Mouse (Mus musculus): ENCODE measurements at regions not wholly inside any gene's neighbourhood (a gene's known extent, or its start where the extent isn't known, plus 50 kb on each side); places are given as distances from the start of the nearest gene placed in this dataset.

DNA sequence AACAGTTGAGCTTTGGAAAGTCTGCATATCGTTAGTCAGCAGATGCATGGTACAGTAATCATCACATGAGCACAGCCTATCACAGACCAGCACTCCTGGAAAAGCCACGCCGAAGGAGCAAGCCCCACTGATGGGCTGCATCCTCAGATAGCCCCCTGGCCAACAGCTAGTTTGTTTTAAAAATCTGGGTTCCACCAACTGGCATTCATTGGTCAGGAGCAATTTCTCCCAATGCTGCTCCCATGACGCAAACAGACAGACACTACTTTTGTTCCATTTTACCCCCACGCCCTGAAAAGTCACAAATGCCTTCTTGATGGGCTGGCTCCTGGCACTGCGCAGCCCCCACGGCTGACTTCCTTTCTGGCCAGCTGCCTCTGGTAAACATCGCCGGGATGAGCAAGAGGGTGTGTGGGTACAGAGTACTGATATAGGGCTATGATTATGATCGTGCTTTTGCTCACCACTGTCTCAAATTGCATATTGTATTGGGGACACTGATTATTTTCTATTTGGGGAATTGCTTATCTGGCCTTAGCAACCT, 95.0 kb upstream of the Egflam start:
- TF ChIP-seq CTCF (IDR thresholded peaks at IDR 0.05; ENCODE audit: extremely low read depth, insufficient read length, insufficient replicate concordance, low read depth, low read length) (no peak), POLR2A (IDR thresholded peaks at IDR 0.05; ENCODE audit: low read depth, low read length) (no peak)
- Histone ChIP-seq H3K4me1 (ENCODE audit: control insufficient read depth, insufficient read depth, insufficient read length, low read length) (no peaks in the 10 kb centered on the region), H3K4me3 (ENCODE audit: low read depth, low read length) (no peak overlapping the region), H3K27ac (ENCODE audit: insufficient read depth, low read depth, low read length) (no peak overlapping the region), H3K36me3 (ENCODE audit: control insufficient read depth, insufficient read depth, low read length) (no peaks in the 10 kb centered on the region), H3K27me3 (ENCODE audit: control insufficient read depth, insufficient read depth, low read length) (no peaks in the 10 kb centered on the region)
- WGBS: 70% methylated on average over 10 of the region's 10 CpGs

DNA sequence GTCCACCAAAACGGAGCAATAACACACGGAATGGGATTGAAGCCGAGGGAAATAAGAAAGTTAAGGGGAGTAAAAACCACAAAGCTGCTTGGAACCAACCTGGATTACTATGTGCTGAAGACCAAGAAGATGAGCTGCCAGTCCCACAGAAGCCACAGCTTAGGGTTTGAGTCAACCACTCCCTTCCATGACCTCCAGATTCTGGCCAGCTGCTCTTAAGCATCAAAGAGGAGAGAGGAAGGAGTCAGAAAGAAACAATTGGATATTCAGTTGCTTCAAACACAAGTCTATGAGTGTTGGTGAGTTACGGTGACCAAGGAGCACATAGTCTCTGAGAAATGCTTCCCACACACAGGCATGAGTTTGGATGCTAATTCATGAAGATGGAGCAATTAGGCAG, 99.7 kb upstream of the Egflam start:
- H3K27me3 ChIP-seq (ENCODE audit: control insufficient read depth, insufficient read depth, low read length): no peaks in the 10 kb centered on the region
- no peaks in the 10 kb centered on the region for H3K36me3 ChIP-seq (ENCODE audit: control insufficient read depth, insufficient read depth, low read length)
- no peak overlapping the region for H3K4me3 ChIP-seq (ENCODE audit: low read depth, low read length)
- 92% methylated on average over 4 of the region's 4 CpGs for WGBS
- TF ChIP-seq CTCF (IDR thresholded peaks at IDR 0.05; ENCODE audit: extremely low read depth, insufficient read length, insufficient replicate concordance, low read depth, low read length): no peak
- TF ChIP-seq POLR2A (IDR thresholded peaks at IDR 0.05; ENCODE audit: low read depth, low read length): no peak
- no peak overlapping the region for H3K27ac ChIP-seq (ENCODE audit: insufficient read depth, low read depth, low read length)
- no peaks in the 10 kb centered on the region for H3K4me1 ChIP-seq (ENCODE audit: control insufficient read depth, insufficient read depth, insufficient read length, low read length)

- TF ChIP-seq CTCF (IDR thresholded peaks at IDR 0.05; ENCODE audit: extremely low read depth, insufficient read length, insufficient replicate concordance, low read depth, low read length) (no peak), POLR2A (IDR thresholded peaks at IDR 0.05; ENCODE audit: low read depth, low read length) (no peak)
These were observed 110.3 kb upstream of the Egflam start for GRCm38 (mm10) chr15:7508535-7508934.

DNA sequence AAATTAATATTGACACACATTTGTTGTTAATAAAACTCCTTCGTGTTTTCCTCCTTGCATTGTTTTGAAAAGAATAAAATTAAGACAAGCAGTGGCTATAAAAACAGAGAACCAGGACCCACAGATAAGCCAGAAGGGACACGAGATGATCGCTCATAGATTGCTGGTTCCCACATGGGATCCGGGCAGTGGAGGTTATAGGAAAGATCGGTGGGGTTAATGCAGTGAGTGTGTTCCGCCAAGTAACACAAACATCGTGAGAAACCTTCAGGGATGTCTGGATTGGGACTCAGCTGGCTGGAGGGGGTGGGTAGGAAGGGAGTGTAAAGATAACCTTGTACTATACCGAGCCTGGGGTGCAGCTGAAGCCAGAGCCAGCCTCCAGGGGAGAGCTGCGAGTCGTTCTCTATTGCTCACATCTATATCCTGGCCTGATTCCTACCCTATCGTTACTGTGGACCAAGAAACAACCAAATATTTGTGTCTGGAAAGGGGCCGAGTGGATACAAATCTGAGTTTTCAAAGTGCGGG, 116.6 kb upstream of the Egflam start:
- H3K36me3 ChIP-seq (ENCODE audit: control insufficient read depth, insufficient read depth, low read length): no peaks in the 10 kb centered on the region
- no peaks in the 10 kb centered on the region for H3K27me3 ChIP-seq (ENCODE audit: control insufficient read depth, insufficient read depth, low read length)
- WGBS: 72% methylated on average over 13 of the region's 13 CpGs
- H3K27ac ChIP-seq (ENCODE audit: insufficient read depth, low read depth, low read length): no peak overlapping the region
- H3K4me3 ChIP-seq (ENCODE audit: low read depth, low read length): no peak overlapping the region
- TF ChIP-seq POLR2A (IDR thresholded peaks at IDR 0.05; ENCODE audit: low read depth, low read length) (no peak), CTCF (IDR thresholded peaks at IDR 0.05; ENCODE audit: extremely low read depth, insufficient read length, insufficient replicate concordance, low read depth, low read length) (no peak)
- no peaks in the 10 kb centered on the region for H3K4me1 ChIP-seq (ENCODE audit: control insufficient read depth, insufficient read depth, insufficient read length, low read length)

More at GRCm38 (mm10) chr15:7508535-7508934, 110.3 kb upstream of the Egflam start:
- H3K36me3 ChIP-seq (ENCODE audit: control insufficient read depth, insufficient read depth, low read length): no peaks in the 10 kb centered on the region
- H3K27me3 ChIP-seq (ENCODE audit: control insufficient read depth, insufficient read depth, low read length): no peaks in the 10 kb centered on the region
- no peaks in the 10 kb centered on the region for H3K4me1 ChIP-seq (ENCODE audit: control insufficient read depth, insufficient read depth, insufficient read length, low read length)
- no peak overlapping the region for H3K4me3 ChIP-seq (ENCODE audit: low read depth, low read length)
- 68% methylated on average over 8 of the region's 8 CpGs for WGBS
- H3K27ac ChIP-seq (ENCODE audit: insufficient read depth, low read depth, low read length): no peak overlapping the region

GRCm38 (mm10) chr15:7521611-7522010, 123.4 kb upstream of the Egflam start:
- Histone ChIP-seq H3K27me3 (ENCODE audit: control insufficient read depth, insufficient read depth, low read length) (no peaks in the 10 kb centered on the region), H3K27ac (ENCODE audit: insufficient read depth, low read depth, low read length) (no peak overlapping the region), H3K36me3 (ENCODE audit: control insufficient read depth, insufficient read depth, low read length) (no peaks in the 10 kb centered on the region), H3K4me3 (ENCODE audit: low read depth, low read length) (no peak overlapping the region), H3K4me1 (ENCODE audit: control insufficient read depth, insufficient read depth, insufficient read length, low read length) (no peaks in the 10 kb centered on the region)
- no peak for TF ChIP-seq POLR2A (IDR thresholded peaks at IDR 0.05; ENCODE audit: low read depth, low read length)
- WGBS: 87% methylated on average over 9 of the region's 9 CpGs

GRCm38 (mm10) chr15:7522902-7523786, 124.9 kb upstream of the Egflam start:
- WGBS: 82% methylated on average over 14 of the region's 14 CpGs
- H3K27ac ChIP-seq (ENCODE audit: insufficient read depth, low read depth, low read length): no peak overlapping the region
- H3K4me3 ChIP-seq (ENCODE audit: low read depth, low read length): no peak overlapping the region
- no peak for TF ChIP-seq CTCF (IDR thresholded peaks at IDR 0.05; ENCODE audit: extremely low read depth, insufficient read length, insufficient replicate concordance, low read depth, low read length)
- no peak for TF ChIP-seq POLR2A (IDR thresholded peaks at IDR 0.05; ENCODE audit: low read depth, low read length)
- no peaks in the 10 kb centered on the region for H3K36me3 ChIP-seq (ENCODE audit: control insufficient read depth, insufficient read depth, low read length)
- H3K4me1 ChIP-seq (ENCODE audit: control insufficient read depth, insufficient read depth, insufficient read length, low read length): no peaks in the 10 kb centered on the region
- H3K27me3 ChIP-seq (ENCODE audit: control insufficient read depth, insufficient read depth, low read length): no peaks in the 10 kb centered on the region

- no peak overlapping the region for H3K4me3 ChIP-seq (ENCODE audit: low read depth, low read length)
- WGBS: 12% methylated on average over 5 of the region's 5 CpGs
- H3K27me3 ChIP-seq (ENCODE audit: control insufficient read depth, insufficient read depth, low read length): no peaks in the 10 kb centered on the region
- no peak overlapping the region for H3K27ac ChIP-seq (ENCODE audit: insufficient read depth, low read depth, low read length)
- TF ChIP-seq CTCF (IDR thresholded peaks at IDR 0.05; ENCODE audit: extremely low read depth, insufficient read length, insufficient replicate concordance, low read depth, low read length) (no peak), POLR2A (IDR thresholded peaks at IDR 0.05; ENCODE audit: low read depth, low read length) (no peak)
- H3K4me1 ChIP-seq (ENCODE audit: control insufficient read depth, insufficient read depth, insufficient read length, low read length): no peaks in the 10 kb centered on the region
- no peaks in the 10 kb centered on the region for H3K36me3 ChIP-seq (ENCODE audit: control insufficient read depth, insufficient read depth, low read length)
These were observed 132.9 kb upstream of the Egflam start for GRCm38 (mm10) chr15:7530959-7531588.
